Mouse (Mus musculus) layer of hippocampus, adult 9-10 months (tissue): ENCODE measurements around the gene Gbf1.

ENCODE experiments used
- DNase-seq: peaks from one replicate; pipeline ENCODE4 v3.0.0; 2022; ENCODE audit warnings: low spot score

The Gbf1 gene

GRCm38 (mm10) chr19:46302551-46302950, 150.2 kb downstream of the Gbf1 start:
- DNase-seq = no peak

GRCm38 (mm10) chr19:46303251-46304215, 151.2 kb downstream of the Gbf1 start:
- DNase-seq = no peak

GRCm38 (mm10) chr19:46304216-46304841, 152.0 kb downstream of the Gbf1 start, which contains the start of gene Nfkb2:
Nfkb2 (plus strand) TSS chr19:46304320.
- DNase-seq = no peak

GRCm38 (mm10) chr19:46304908-46305333, 152.6 kb downstream of the Gbf1 start:
- no peak for DNase-seq

GRCm38 (mm10) chr19:46305432-46306267, 153.3 kb downstream of the Gbf1 start:
- no peak for DNase-seq

- DNase-seq = no peak
Measured at GRCm38 (mm10) chr19:46306268-46306610, 153.9 kb downstream of the Gbf1 start.

GRCm38 (mm10) chr19:46306751-46307289, 154.5 kb downstream of the Gbf1 start:
- no peak for DNase-seq

GRCm38 (mm10) chr19:46307781-46308180, 155.5 kb downstream of the Gbf1 start:
- DNase-seq = no peak

- DNase-seq = no peak
Measured at GRCm38 (mm10) chr19:46308303-46308702, 156.0 kb downstream of the Gbf1 start.

GRCm38 (mm10) chr19:46308706-46309435, 156.6 kb downstream of the Gbf1 start:
- DNase-seq = no peak

GRCm38 (mm10) chr19:46309651-46310305, 157.5 kb downstream of the Gbf1 start:
- DNase-seq = no peak

- DNase-seq = no peak
Measured at GRCm38 (mm10) chr19:46310312-46310865, 158.1 kb downstream of the Gbf1 start.

GRCm38 (mm10) chr19:46311341-46311740, 159.0 kb downstream of the Gbf1 start:
- no peak for DNase-seq

GRCm38 (mm10) chr19:46312566-46312965, 160.3 kb downstream of the Gbf1 start:
- no peak for DNase-seq

- DNase-seq = no peak
Measured at GRCm38 (mm10) chr19:46313116-46313515, 160.8 kb downstream of the Gbf1 start.

- no peak for DNase-seq
Measured at GRCm38 (mm10) chr19:46313591-46313990, 161.3 kb downstream of the Gbf1 start.

- DNase-seq = no peak
Measured at GRCm38 (mm10) chr19:46314151-46314601, 161.9 kb downstream of the Gbf1 start.

GRCm38 (mm10) chr19:46314872-46315742, 162.8 kb downstream of the Gbf1 start:
- no peak for DNase-seq
